Mouse (Mus musculus): ENCODE results near the gene Hils1. TPM values are rescaled to one million over a fixed set of nuclear protein-coding genes. Genes with fewer than 3 reads are reported as not detected.
A peak's percentile ranks its signal among the peaks of the same experiment; 100 is the strongest.

Hils1 gene
- polyA plus RNA-seq, 1 experiment from 2014 or later: not detected

- Histone ChIP-seq H3K4me3 (replicated peaks; ENCODE audit: low read depth, low read length) (no peak overlapping the region), H3K27me3 (ENCODE audit: control insufficient read depth, insufficient read depth, low read length) (no peaks in the 10 kb centered on the region), H3K4me1 (ENCODE audit: control insufficient read depth, insufficient read depth, low read length) (peaks cover 16% of the 10 kb centered on the region), H3K27ac (replicated peaks; ENCODE audit: low read depth, low read length) (no peak overlapping the region), H3K4me2 (ENCODE audit: low read length) (no peak overlapping the region), H3K36me3 (ENCODE audit: control insufficient read depth, insufficient read depth, low read length) (no peaks in the 10 kb centered on the region), H3K9me3 (ENCODE audit: control insufficient read depth, low read length) (no peaks in the 10 kb centered on the region), H3K9ac (replicated peaks; ENCODE audit: low read length) (0 out of 2 replicates have a peak overlapping the region, but pooled peaks have one; percentile 12)
- ATAC-seq (ENCODE audit: low FRiP score, low TSS enrichment) (no peak), DNase-seq (no peak)
- WGBS: 41% methylated on average over 6 of the region's 6 CpGs
Observed at GRCm38 (mm10) chr11:94987341-94987740, 19.9 kb downstream of the Hils1 start.

- Histone ChIP-seq H3K36me3 (ENCODE audit: control insufficient read depth, insufficient read depth, low read length) (no peaks in the 10 kb centered on the region), H3K4me2 (ENCODE audit: low read length) (no peak overlapping the region), H3K4me1 (ENCODE audit: control insufficient read depth, insufficient read depth, low read length) (peaks cover 16% of the 10 kb centered on the region), H3K27ac (replicated peaks; ENCODE audit: low read depth, low read length) (no peak overlapping the region), H3K9ac (replicated peaks; ENCODE audit: low read length) (no peak overlapping the region), H3K4me3 (replicated peaks; ENCODE audit: low read depth, low read length) (no peak overlapping the region), H3K9me3 (ENCODE audit: control insufficient read depth, low read length) (no peaks in the 10 kb centered on the region), H3K27me3 (ENCODE audit: control insufficient read depth, insufficient read depth, low read length) (no peaks in the 10 kb centered on the region)
- DNase-seq: no peak
- ATAC-seq (ENCODE audit: low FRiP score, low TSS enrichment): no peak
- WGBS: 85% methylated on average over 8 of the region's 8 CpGs
Observed at GRCm38 (mm10) chr11:94987851-94988250, 20.5 kb downstream of the Hils1 start.

- H3K4me3 ChIP-seq (replicated peaks; ENCODE audit: low read depth, low read length): peak overlapping the region; percentile 94
- no peaks in the 10 kb centered on the region for H3K27me3 ChIP-seq (ENCODE audit: control insufficient read depth, insufficient read depth, low read length)
- peak overlapping the region; percentile 89 for H3K27ac ChIP-seq (replicated peaks; ENCODE audit: low read depth, low read length)
- H3K36me3 ChIP-seq (ENCODE audit: control insufficient read depth, insufficient read depth, low read length): no peaks in the 10 kb centered on the region
- H3K9me3 ChIP-seq (ENCODE audit: control insufficient read depth, low read length): no peaks in the 10 kb centered on the region
- WGBS: 21% methylated on average over 10 of the region's 10 CpGs
- peak overlapping the region; percentile 79 for H3K9ac ChIP-seq (replicated peaks; ENCODE audit: low read length)
- ATAC-seq (ENCODE audit: low FRiP score, low TSS enrichment): no peak
- H3K4me2 ChIP-seq (ENCODE audit: low read length): peak overlapping the region; percentile 97
- no peak for DNase-seq
- peaks cover 28% of the 10 kb centered on the region for H3K4me1 ChIP-seq (ENCODE audit: control insufficient read depth, insufficient read depth, low read length)
Observed at GRCm38 (mm10) chr11:94988780-94989561, 21.6 kb downstream of the Hils1 start.

GRCm38 (mm10) chr11:94989562-94990017 lies 22.2 kb downstream of the Hils1 start:
- Histone ChIP-seq H3K4me2 (ENCODE audit: low read length) (peak overlapping the region; percentile 97), H3K9ac (replicated peaks; ENCODE audit: low read length) (peak overlapping the region; percentile 79), H3K4me3 (replicated peaks; ENCODE audit: low read depth, low read length) (peak overlapping the region; percentile 94), H3K4me1 (ENCODE audit: control insufficient read depth, insufficient read depth, low read length) (peaks cover 34% of the 10 kb centered on the region), H3K9me3 (ENCODE audit: control insufficient read depth, low read length) (no peaks in the 10 kb centered on the region), H3K27me3 (ENCODE audit: control insufficient read depth, insufficient read depth, low read length) (no peaks in the 10 kb centered on the region), H3K27ac (replicated peaks; ENCODE audit: low read depth, low read length) (peak overlapping the region; percentile 89), H3K36me3 (ENCODE audit: control insufficient read depth, insufficient read depth, low read length) (no peaks in the 10 kb centered on the region)
- ATAC-seq (ENCODE audit: low FRiP score, low TSS enrichment) (peak; percentile 63), DNase-seq (peak; percentile 95)
- WGBS: 3% methylated on average over 12 of the region's 12 CpGs

GRCm38 (mm10) chr11:94990102-94990748 lies 22.8 kb downstream of the Hils1 start:
- H3K27me3 ChIP-seq (ENCODE audit: control insufficient read depth, insufficient read depth, low read length): no peaks in the 10 kb centered on the region
- peak overlapping the region; percentile 94 for H3K4me3 ChIP-seq (replicated peaks; ENCODE audit: low read depth, low read length)
- peaks cover 40% of the 10 kb centered on the region for H3K4me1 ChIP-seq (ENCODE audit: control insufficient read depth, insufficient read depth, low read length)
- H3K9me3 ChIP-seq (ENCODE audit: control insufficient read depth, low read length): no peaks in the 10 kb centered on the region
- 43% methylated on average over 6 of the region's 6 CpGs for WGBS
- no peaks in the 10 kb centered on the region for H3K36me3 ChIP-seq (ENCODE audit: control insufficient read depth, insufficient read depth, low read length)
- DNase-seq: no peak
- peak overlapping the region; percentile 95 for H3K27ac ChIP-seq (replicated peaks; ENCODE audit: low read depth, low read length)
- 0 out of 2 replicates have a peak, but pooled peaks have one; percentile 7 for ATAC-seq (ENCODE audit: low FRiP score, low TSS enrichment)
- peak overlapping the region; percentile 97 for H3K4me2 ChIP-seq (ENCODE audit: low read length)
- peak overlapping the region; percentile 97; the same call in 1 of the 2 replicates for H3K9ac ChIP-seq (replicated peaks; ENCODE audit: low read length)

- H3K9ac ChIP-seq (replicated peaks; ENCODE audit: low read length): peak within 1 kb of the TSS; percentile 97
Observed at GRCm38 (mm10) chr11:94990749-94991577, 23.6 kb downstream of the Hils1 start, which contains the start of gene Ppp1r9b. Gene Ppp1r9b (plus strand): TSS chr11:94991035.

GRCm38 (mm10) chr11:94991641-94992479 lies 24.5 kb downstream of the Hils1 start:
- WGBS: under 1% methylated on average over 98 of the region's 99 CpGs
- no peak for ATAC-seq (ENCODE audit: low FRiP score, low TSS enrichment)
- Histone ChIP-seq H3K4me2 (ENCODE audit: low read length) (peak overlapping the region; percentile 97), H3K4me1 (ENCODE audit: control insufficient read depth, insufficient read depth, low read length) (peaks cover 50% of the 10 kb centered on the region), H3K4me3 (replicated peaks; ENCODE audit: low read depth, low read length) (peak overlapping the region; percentile 94), H3K27ac (replicated peaks; ENCODE audit: low read depth, low read length) (peak overlapping the region; percentile 95), H3K9me3 (ENCODE audit: control insufficient read depth, low read length) (no peaks in the 10 kb centered on the region), H3K27me3 (ENCODE audit: control insufficient read depth, insufficient read depth, low read length) (no peaks in the 10 kb centered on the region), H3K9ac (replicated peaks; ENCODE audit: low read length) (peak overlapping the region; percentile 97), H3K36me3 (ENCODE audit: control insufficient read depth, insufficient read depth, low read length) (peaks cover 8% of the 10 kb centered on the region)
- peak; percentile 67 for DNase-seq

More at GRCm38 (mm10) chr11:94990749-94991577, 23.6 kb downstream of the Hils1 start, which contains the start of gene Ppp1r9b:
- Histone ChIP-seq H3K27ac (replicated peaks; ENCODE audit: low read depth, low read length) (peak within 1 kb of the TSS; percentile 95), H3K27me3 (ENCODE audit: control insufficient read depth, insufficient read depth, low read length) (no peaks in the 10 kb centered on the region), H3K9me3 (ENCODE audit: control insufficient read depth, low read length) (no peaks in the 10 kb centered on the region), H3K36me3 (ENCODE audit: control insufficient read depth, insufficient read depth, low read length) (no peaks in the 10 kb centered on the region), H3K4me3 (replicated peaks; ENCODE audit: low read depth, low read length) (peak within 1 kb of the TSS; percentile 94), H3K4me1 (ENCODE audit: control insufficient read depth, insufficient read depth, low read length) (peaks cover 48% of the 10 kb centered on the region), H3K4me2 (ENCODE audit: low read length) (peak within 1 kb of the TSS; percentile 97)
- DNase-seq (peak; percentile 95), ATAC-seq (ENCODE audit: low FRiP score, low TSS enrichment) (peak; percentile 88)
- under 1% methylated on average over 69 of the region's 69 CpGs for WGBS

Measured in midbrain, embryonic 14.5 days (tissue).